Mouse (Mus musculus): ENCODE results near the gene Olfr979. TPM values are rescaled to one million over a fixed set of nuclear protein-coding genes. Genes with fewer than 3 reads are reported as not detected.

The Olfr979 gene
- not detected in 2 replicates for polyA plus RNA-seq (2012; rRNA removed)

GRCm38 (mm10) chr9:40003365-40003764 lies at the start of gene Olfr979:
TSS of gene Olfr979 (minus strand) at chr9:40003465.

GRCm38 (mm10) chr9:40021164-40021563 lies 17.9 kb upstream of the Olfr979 start, which contains the start of gene Olfr981:
TSS of gene Olfr981 (plus strand) at chr9:40021464.

GRCm38 (mm10) chr9:40009482-40009881 lies 6.2 kb upstream of the Olfr979 start, which contains the start of gene Olfr980:
TSS of gene Olfr980 (minus strand) at chr9:40009582.

GRCm38 (mm10) chr9:39991813-39992212 lies 11.5 kb downstream of the Olfr979 start, which contains the start of gene Olfr978:
TSS of gene Olfr978 (plus strand) at chr9:39992113.

GRCm38 (mm10) chr9:39961033-39961432 lies 42.2 kb downstream of the Olfr979 start, which contains the start of gene Olfr976:
TSS of gene Olfr976 (minus strand) at chr9:39961133.

GRCm38 (mm10) chr9:39951946-39952345 lies 51.3 kb downstream of the Olfr979 start, which contains the start of gene Olfr975:
TSS of gene Olfr975 (minus strand) at chr9:39952046.

Other genes starting within 250 kb of the Olfr979 start
- gene Olfr968, start 220.2 kb downstream of the Olfr979 start, polyA plus RNA-seq (2012; rRNA removed) = not detected in 2 replicates
- not detected in 2 replicates for gene Olfr969, start 212.5 kb downstream of the Olfr979 start, polyA plus RNA-seq (2012; rRNA removed)
- not detected in 2 replicates for gene Olfr970, start 194.6 kb downstream of the Olfr979 start, polyA plus RNA-seq (2012; rRNA removed)
- not detected in 2 replicates for gene Olfr971, start 166.6 kb downstream of the Olfr979 start, polyA plus RNA-seq (2012; rRNA removed)
- not detected in 2 replicates for gene Olfr972, start 137.0 kb downstream of the Olfr979 start, polyA plus RNA-seq (2012; rRNA removed)
- not detected in 2 replicates for gene Olfr229, start 96.1 kb downstream of the Olfr979 start, polyA plus RNA-seq (2012; rRNA removed)
- not detected in 2 replicates for gene Olfr974, start 66.0 kb downstream of the Olfr979 start, polyA plus RNA-seq (2012; rRNA removed)
- gene Olfr975, start 51.4 kb downstream of the Olfr979 start, polyA plus RNA-seq (2012; rRNA removed) = 0.08 TPM in 1 of 2 replicates, not detected in the other
- gene Olfr976, start 42.3 kb downstream of the Olfr979 start, polyA plus RNA-seq (2012; rRNA removed) = 1.4 and 1.5 TPM in 2 replicates
- not detected in 2 replicates for gene Olfr978, start 11.4 kb downstream of the Olfr979 start, polyA plus RNA-seq (2012; rRNA removed)
- gene Olfr980, start 6.1 kb upstream of the Olfr979 start, polyA plus RNA-seq (2012; rRNA removed) = not detected in 2 replicates
- not detected in 2 replicates for gene Olfr981, start 18.0 kb upstream of the Olfr979 start, polyA plus RNA-seq (2012; rRNA removed)
- not detected in 2 replicates for gene Olfr982, start 70.4 kb upstream of the Olfr979 start, polyA plus RNA-seq (2012; rRNA removed)
- gene Olfr983, start 90.1 kb upstream of the Olfr979 start, polyA plus RNA-seq (2012; rRNA removed) = not detected in 2 replicates
- gene Olfr984, start 110.7 kb upstream of the Olfr979 start, polyA plus RNA-seq (2012; rRNA removed) = not detected in 2 replicates
- not detected in 2 replicates for gene Olfr985, start 126.7 kb upstream of the Olfr979 start, polyA plus RNA-seq (2012; rRNA removed)
- gene Tmem225, start 144.7 kb upstream of the Olfr979 start, polyA plus RNA-seq (2012; rRNA removed) = not detected in 2 replicates
- not detected in 2 replicates for gene Olfr986, start 177.5 kb upstream of the Olfr979 start, polyA plus RNA-seq (2012; rRNA removed)
- 2.0 and 2.4 TPM in 2 replicates for gene Zfp202, start 188.9 kb upstream of the Olfr979 start, polyA plus RNA-seq (2012; rRNA removed)

Data from ovary, adult 2 months (tissue).